Mouse (Mus musculus) C2C12 (cell line): ENCODE measurements around the gene Stk32c. TPM values are rescaled to one million over a fixed set of nuclear protein-coding genes. Genes with fewer than 3 reads are reported as not detected.

ENCODE experiments used
- H3K27me3 ChIP-seq: one replicate; pipeline ENCODE4 v1.6.1; 2011; ENCODE audit not compliant: control insufficient read depth, insufficient read depth, insufficient read length
- H3K36me3 ChIP-seq: one replicate; pipeline ENCODE4 v1.6.1; 2011; ENCODE audit not compliant: control insufficient read depth, insufficient read depth
- H3K4me3 ChIP-seq: one replicate; pipeline ENCODE4 v1.5.1; 2011; ENCODE audit warnings: mild to moderate bottlenecking, control low read depth; ENCODE audit not compliant: poor library complexity, insufficient read depth, severe bottlenecking
- H3K79me2 ChIP-seq: one replicate; pipeline ENCODE4 v1.6.1; 2011; ENCODE audit not compliant: control insufficient read depth, insufficient read depth
- H3K79me3 ChIP-seq: one replicate; pipeline ENCODE4 v1.6.1; 2011; ENCODE audit warnings: low read depth, control low read depth
- H3ac ChIP-seq: one replicate; pipeline ENCODE3; 2011; ENCODE audit warnings: low read depth; ENCODE audit not compliant: control insufficient read depth, insufficient read length
- CEBPB ChIP-seq: IDR thresholded peaks from one replicate; pipeline ENCODE4 v1.6.1; 2011; ENCODE audit warnings: low read depth, mild to moderate bottlenecking, control low read depth, moderate library complexity
- CTCF ChIP-seq: IDR thresholded peaks from one replicate; pipeline ENCODE4 v1.5.1; 2011; ENCODE audit not compliant: control insufficient read depth, insufficient read depth, insufficient read length
- FOSL1 ChIP-seq: IDR thresholded peaks from one replicate; pipeline ENCODE4 v1.8.0; 2011; ENCODE audit warnings: mild to moderate bottlenecking, low read length; ENCODE audit not compliant: poor library complexity, insufficient read depth, severe bottlenecking
- MAX ChIP-seq: IDR thresholded peaks from one replicate; pipeline ENCODE4 v1.6.1; 2011; ENCODE audit warnings: mild to moderate bottlenecking, control low read depth
- MYOD1 ChIP-seq: IDR thresholded peaks from one replicate; pipeline ENCODE4 v1.6.1; 2011; ENCODE audit warnings: low read depth; ENCODE audit not compliant: control insufficient read depth, insufficient read length
- MYOG ChIP-seq: IDR thresholded peaks from one replicate; pipeline ENCODE4 v1.6.1; 2011; ENCODE audit not compliant: control insufficient read depth, insufficient read length; ENCODE audit errors: extremely low read depth
- USF1 ChIP-seq: IDR thresholded peaks from one replicate; pipeline ENCODE4 v1.6.1; 2011; ENCODE audit warnings: low read depth, mild to moderate bottlenecking, control low read depth, moderate library complexity
- polyA plus RNA-seq: library from polyadenylated mRNA; unstranded; fragments of >200 nt; fragmentation: generic; extraction: Trizol; gene quantifications from one replicate; pipeline ENCODE4 v1.2.1, GENCODE M21; 2012; ENCODE audit warnings: missing spikeins

Gene Stk32c
- polyA plus RNA-seq, 1 experiment = 2.6 TPM

GRCm38 (mm10) chr7:139224070-139224469 is 11.0 kb upstream of the Stk32c start:
- Histone ChIP-seq H3K27me3 (no peaks in the 10 kb centered on the region), H3ac (no peak overlapping the region), H3K79me3 (no peaks in the 10 kb centered on the region), H3K4me3 (no peak overlapping the region), H3K36me3 (no peaks in the 10 kb centered on the region), H3K79me2 (no peaks in the 10 kb centered on the region)
- TF ChIP-seq FOSL1 (no peak), CTCF (no peak), MYOD1 (no peak), CEBPB (no peak), MAX (no peak), MYOG (no peak), USF1 (no peak)

- H3K79me3 ChIP-seq = no peaks in the 10 kb centered on the region
- H3ac ChIP-seq = no peak overlapping the region
- no peaks in the 10 kb centered on the region for H3K36me3 ChIP-seq
- no peak overlapping the region for H3K4me3 ChIP-seq
- H3K79me2 ChIP-seq = no peaks in the 10 kb centered on the region
- no peaks in the 10 kb centered on the region for H3K27me3 ChIP-seq
- TF ChIP-seq FOSL1 = no peak
- TF ChIP-seq USF1 = no peak
- TF ChIP-seq MAX = no peak
- no peak for TF ChIP-seq CEBPB
- TF ChIP-seq MYOD1 = no peak
- no peak for TF ChIP-seq MYOG
- TF ChIP-seq CTCF = no peak
Observed at GRCm38 (mm10) chr7:139222341-139222740, 9.2 kb upstream of the Stk32c start.

- Histone ChIP-seq H3K79me2 (no peaks in the 10 kb centered on the region), H3K36me3 (no peaks in the 10 kb centered on the region), H3K27me3 (no peaks in the 10 kb centered on the region), H3K79me3 (no peaks in the 10 kb centered on the region), H3K4me3 (no peak overlapping the region), H3ac (no peak overlapping the region)
- TF ChIP-seq MYOD1 = no peak
- no peak for TF ChIP-seq MAX
- TF ChIP-seq MYOG = no peak
- TF ChIP-seq FOSL1 = no peak
- TF ChIP-seq USF1 = no peak
- no peak for TF ChIP-seq CTCF
- no peak for TF ChIP-seq CEBPB
Observed at GRCm38 (mm10) chr7:139221856-139222255, 8.7 kb upstream of the Stk32c start.

GRCm38 (mm10) chr7:139221072-139221471 is 8.0 kb upstream of the Stk32c start:
- Histone ChIP-seq H3K27me3 (no peaks in the 10 kb centered on the region), H3K79me2 (no peaks in the 10 kb centered on the region), H3K79me3 (no peaks in the 10 kb centered on the region), H3K4me3 (no peak overlapping the region), H3ac (no peak overlapping the region), H3K36me3 (no peaks in the 10 kb centered on the region)
- TF ChIP-seq MYOG (no peak), FOSL1 (no peak), CTCF (no peak), MAX (no peak), MYOD1 (no peak), USF1 (no peak), CEBPB (no peak)

- H3K4me3 ChIP-seq = no peak overlapping the region
- no peaks in the 10 kb centered on the region for H3K36me3 ChIP-seq
- no peaks in the 10 kb centered on the region for H3K79me3 ChIP-seq
- H3ac ChIP-seq = no peak overlapping the region
- H3K79me2 ChIP-seq = no peaks in the 10 kb centered on the region
- H3K27me3 ChIP-seq = no peaks in the 10 kb centered on the region
- TF ChIP-seq CTCF (no peak), FOSL1 (no peak), USF1 (no peak), MAX (no peak), MYOD1 (no peak), CEBPB (no peak), MYOG (no peak)
Observed at GRCm38 (mm10) chr7:139220303-139220702, 7.2 kb upstream of the Stk32c start.

- no peaks in the 10 kb centered on the region for H3K79me3 ChIP-seq
- TF ChIP-seq CTCF (no peak), FOSL1 (no peak), MAX (no peak), MYOG (no peak), CEBPB (no peak), USF1 (no peak), MYOD1 (no peak)
- no peaks in the 10 kb centered on the region for H3K36me3 ChIP-seq
- H3K27me3 ChIP-seq = no peaks in the 10 kb centered on the region
- H3ac ChIP-seq = no peak overlapping the region
- no peaks in the 10 kb centered on the region for H3K79me2 ChIP-seq
- H3K4me3 ChIP-seq = no peak overlapping the region
Observed at GRCm38 (mm10) chr7:139219486-139219885, 6.4 kb upstream of the Stk32c start.
